Mouse (Mus musculus) forebrain, embryonic 11.5 days (tissue): Measurements from ENCODE around the gene Midn. TPM values are rescaled to one million over a fixed set of nuclear protein-coding genes. Genes with fewer than 3 reads are reported as not detected.
A peak's percentile ranks its signal among the peaks of the same experiment; 100 is the strongest.

Experiments used
- ATAC-seq: fragments of 200-750 bp; cut with Nextera tagmentation; replicated peaks from 2 replicates; pipeline ENCODE4 v1.8.0; 2017; ENCODE audit warnings: moderate TSS enrichment; ENCODE audit not compliant: low FRiP score
- DNase-seq: peaks from one replicate; pipeline ENCODE4 v3.0.0-alpha.2; 2017; ENCODE audit warnings: low spot score
- H3K27ac ChIP-seq: fragments of 300-500 bp; sonication (generic); 2 replicates; pipeline ENCODE4 v1.5.1; 2014; ENCODE audit warnings: low read depth, low read length
- H3K27me3 ChIP-seq: fragments of 300-500 bp; sonication (generic); 2 replicates; pipeline ENCODE4 v1.6.1; 2014; ENCODE audit warnings: mild to moderate bottlenecking, low read length, mixed read lengths; ENCODE audit not compliant: control insufficient read depth, insufficient read depth
- H3K36me3 ChIP-seq: fragments of 300-500 bp; sonication (generic); 2 replicates; pipeline ENCODE4 v1.6.1; 2014; ENCODE audit warnings: mild to moderate bottlenecking, low read length, moderate library complexity, mixed read lengths; ENCODE audit not compliant: control insufficient read depth, insufficient read depth
- H3K4me1 ChIP-seq: fragments of 300-500 bp; sonication (generic); replicated peaks from 2 replicates; pipeline ENCODE4 v1.6.1; 2014; ENCODE audit warnings: low read length, mixed read lengths; ENCODE audit not compliant: control insufficient read depth, insufficient read depth
- H3K4me2 ChIP-seq: fragments of 300-500 bp; sonication (generic); 2 replicates; pipeline ENCODE4 v1.6.1; 2014; ENCODE audit warnings: low read depth, mild to moderate bottlenecking, low read length, moderate library complexity, mixed read lengths; ENCODE audit not compliant: severe bottlenecking
- H3K4me3 ChIP-seq: fragments of 300-500 bp; sonication (generic); 2 replicates; pipeline ENCODE4 v1.5.1; 2014; ENCODE audit warnings: low read depth, low read length
- H3K9ac ChIP-seq: fragments of 300-500 bp; sonication (generic); 2 replicates; pipeline ENCODE4 v1.6.1; 2014; ENCODE audit warnings: low read length
- H3K9me3 ChIP-seq: fragments of 300-500 bp; sonication (generic); 2 replicates; pipeline ENCODE4 v1.6.1; 2016; ENCODE audit warnings: low read length, mixed read lengths; ENCODE audit not compliant: control insufficient read depth
- WGBS: fragments of 180-500 bp; shearing (Covaris S2); extraction: QIAGEN DNeasy Blood & Tissue Kit; methylation state at CpG from one replicate; pipeline ENCODE4 v1.1.7; 2014; 5-methylcytosine and 5-hydroxymethylcytosine counted together
- polyA plus RNA-seq: library from polyadenylated mRNA; unstranded; fragments of >200 nt; fragmentation: Nextera tagmentation; extraction: Ambion mirVana; gene quantifications from 2 replicates; pipeline ENCODE4 v1.2.1, GENCODE M21; 2014

The Midn gene
- polyA plus RNA-seq, 1 experiment from 2014 or later: 58.3 TPM

DNA sequence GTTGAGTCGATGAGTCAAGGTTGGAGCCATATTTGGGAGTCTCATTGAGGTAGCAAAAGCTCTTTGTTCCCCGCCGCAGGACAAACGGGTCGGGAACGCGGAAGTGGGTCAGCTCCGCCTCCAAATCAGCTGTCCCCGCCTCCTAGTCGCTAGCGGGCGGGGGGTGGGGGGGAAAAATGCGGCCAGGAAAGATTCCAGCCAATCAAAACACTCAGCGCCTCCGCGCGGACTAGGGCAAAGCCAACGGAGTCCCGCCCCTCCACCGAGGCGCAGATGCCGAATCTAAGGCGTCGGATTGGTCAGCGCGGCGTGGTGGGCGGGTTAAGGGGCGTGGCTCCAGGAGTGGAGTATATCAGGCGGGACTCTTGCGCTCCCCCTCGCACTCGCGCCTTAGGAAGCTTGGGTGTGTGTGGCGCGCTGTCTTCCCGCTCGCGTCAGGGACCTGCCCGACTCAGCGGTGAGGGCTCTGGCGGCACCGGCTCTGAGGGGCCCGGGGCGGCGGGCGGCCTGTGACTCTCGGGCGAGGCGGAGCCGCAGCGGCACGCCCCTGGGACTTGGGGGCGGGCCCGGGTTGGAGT lies 19.5 kb downstream of the Midn start:
- H3K27me3 ChIP-seq: no peaks in the 10 kb centered on the region
- H3K9me3 ChIP-seq: no peaks in the 10 kb centered on the region
- under 1% methylated on average over 55 of the region's 55 CpGs for WGBS
- peaks cover 31% of the 10 kb centered on the region for H3K4me1 ChIP-seq
- H3K9ac ChIP-seq: peak overlapping the region; percentile 98
- H3K27ac ChIP-seq: peak overlapping the region; percentile 99
- ATAC-seq: peak; percentile 89
- peaks cover 17% of the 10 kb centered on the region for H3K36me3 ChIP-seq
- DNase-seq: peak; percentile 99
- peak overlapping the region; percentile 85 for H3K4me2 ChIP-seq
- peak overlapping the region; percentile 95 for H3K4me3 ChIP-seq

DNA sequence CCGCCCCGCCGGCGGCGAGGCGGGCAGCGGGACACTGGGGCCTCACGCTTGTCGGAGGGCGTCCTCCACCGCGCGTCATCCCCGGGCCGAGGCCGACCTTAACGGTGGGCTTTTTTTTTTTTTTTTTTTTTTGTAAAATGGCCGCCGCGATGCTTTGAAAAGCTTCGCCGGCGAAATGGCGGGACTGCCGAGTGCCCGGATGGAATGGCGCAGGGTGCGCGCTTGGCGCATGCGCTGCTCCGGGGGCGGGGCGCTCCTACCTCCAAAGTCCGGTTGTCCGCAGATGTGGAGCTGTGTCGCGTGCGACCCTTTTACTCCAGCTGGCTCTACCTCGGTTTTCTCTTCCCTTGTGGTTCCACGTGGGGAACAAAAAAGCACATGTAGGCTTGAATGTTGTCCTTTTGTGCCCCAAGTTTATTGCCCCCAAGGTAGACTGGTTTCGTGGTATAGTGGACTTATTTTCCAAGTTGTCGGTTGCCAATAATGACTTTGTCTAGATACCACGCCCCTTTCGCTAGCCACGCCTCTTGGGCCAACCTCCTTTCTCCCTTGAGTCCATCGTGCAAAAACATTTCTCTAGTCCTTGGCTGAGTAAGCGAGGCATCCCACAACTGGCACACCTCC lies 20.1 kb downstream of the Midn start:
- DNase-seq (peak; percentile 97), ATAC-seq (peak; percentile 45)
- under 1% methylated on average over 43 of the region's 48 CpGs for WGBS

DNA sequence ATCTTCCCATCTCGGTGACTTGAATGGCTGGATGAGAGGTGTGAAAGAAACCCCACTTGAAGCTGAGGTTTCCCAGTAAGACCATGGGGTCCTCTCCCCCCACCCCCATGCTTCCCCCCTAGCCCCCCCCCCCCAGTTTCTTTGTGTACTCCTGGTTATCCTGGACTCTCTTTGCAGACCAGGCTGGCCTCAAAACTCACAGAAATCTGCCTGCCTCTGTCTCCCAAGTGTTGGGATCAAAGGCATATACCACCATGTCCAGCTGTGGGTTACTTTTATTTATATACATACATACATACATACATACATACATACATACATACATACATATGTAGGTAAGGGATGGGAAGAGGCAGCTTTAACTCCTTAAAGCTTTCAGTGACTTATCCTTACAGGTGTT lies 21.0 kb downstream of the Midn start:
- ATAC-seq: no peak
- DNase-seq: no peak
- no peaks in the 10 kb centered on the region for H3K27me3 ChIP-seq
- H3K36me3 ChIP-seq: peaks cover 17% of the 10 kb centered on the region
- peak overlapping the region; percentile 95 for H3K4me3 ChIP-seq
- H3K4me2 ChIP-seq: peak overlapping the region; percentile 85
- WGBS: 78% methylated on average over 1 of the region's 1 CpGs
- no peaks in the 10 kb centered on the region for H3K9me3 ChIP-seq
- peak overlapping the region; percentile 98; the same call in 1 of the 2 replicates for H3K9ac ChIP-seq
- H3K4me1 ChIP-seq: peaks cover 31% of the 10 kb centered on the region
- H3K27ac ChIP-seq: no peak overlapping the region

More for the DNA sequence above, 20.1 kb downstream of the Midn start:
- Histone ChIP-seq H3K27me3 (no peaks in the 10 kb centered on the region), H3K4me3 (peak overlapping the region; percentile 95), H3K9me3 (no peaks in the 10 kb centered on the region), H3K36me3 (peaks cover 17% of the 10 kb centered on the region), H3K4me1 (peaks cover 31% of the 10 kb centered on the region), H3K4me2 (peak overlapping the region; percentile 85), H3K27ac (peak overlapping the region; percentile 99), H3K9ac (peak overlapping the region; percentile 98)

DNA sequence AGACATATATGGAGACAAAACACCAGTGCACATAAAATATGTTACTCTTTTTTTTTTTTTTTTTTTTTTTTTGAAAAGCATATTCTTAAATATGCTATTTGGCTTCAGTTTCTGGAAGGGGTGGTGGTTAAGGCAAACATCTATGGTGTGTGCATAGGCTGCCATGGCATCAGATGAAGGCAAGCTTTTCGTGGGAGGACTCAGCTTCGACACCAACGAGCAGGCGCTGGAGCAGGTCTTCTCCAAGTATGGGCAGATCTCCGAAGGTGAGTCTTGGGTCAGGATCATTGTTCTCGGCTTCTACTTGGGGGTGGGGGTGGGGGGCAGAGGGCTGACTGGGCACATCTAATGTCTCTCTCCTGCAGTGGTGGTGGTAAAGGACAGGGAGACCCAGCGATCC lies 21.6 kb downstream of the Midn start:
- H3K4me3 ChIP-seq: no peak overlapping the region

DNA sequence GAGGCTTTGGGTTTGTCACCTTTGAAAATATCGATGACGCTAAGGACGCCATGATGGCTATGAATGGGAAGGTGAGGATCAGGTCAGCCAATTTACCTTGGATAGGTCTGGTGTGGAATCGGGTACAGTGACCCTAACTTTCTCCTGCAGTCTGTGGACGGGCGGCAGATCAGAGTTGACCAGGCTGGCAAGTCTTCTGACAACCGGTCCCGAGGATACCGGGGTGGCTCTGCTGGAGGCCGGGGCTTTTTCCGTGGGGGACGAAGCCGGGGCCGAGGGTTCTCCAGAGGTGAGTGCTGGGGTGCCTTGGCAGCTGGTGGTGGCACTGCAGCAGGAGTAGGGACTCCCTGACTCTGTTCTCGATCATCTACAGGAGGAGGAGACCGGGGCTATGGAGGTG lies 22.0 kb downstream of the Midn start:
- Histone ChIP-seq H3K9me3 (no peaks in the 10 kb centered on the region), H3K36me3 (peaks cover 17% of the 10 kb centered on the region), H3K27me3 (no peaks in the 10 kb centered on the region), H3K4me3 (no peak overlapping the region), H3K4me1 (peaks cover 24% of the 10 kb centered on the region), H3K27ac (no peak overlapping the region), H3K9ac (no peak overlapping the region), H3K4me2 (no peak overlapping the region)
- 96% methylated on average over 16 of the region's 16 CpGs for WGBS
- no peak for DNase-seq
- no peak for ATAC-seq

More for the DNA sequence above, 21.6 kb downstream of the Midn start:
- H3K4me2 ChIP-seq: no peak overlapping the region
- no peak for DNase-seq
- H3K27me3 ChIP-seq: no peaks in the 10 kb centered on the region
- peaks cover 17% of the 10 kb centered on the region for H3K36me3 ChIP-seq
- no peak overlapping the region for H3K9ac ChIP-seq
- no peak overlapping the region for H3K27ac ChIP-seq
- 93% methylated on average over 7 of the region's 7 CpGs for WGBS
- ATAC-seq: no peak
- no peaks in the 10 kb centered on the region for H3K9me3 ChIP-seq
- peaks cover 26% of the 10 kb centered on the region for H3K4me1 ChIP-seq

DNA sequence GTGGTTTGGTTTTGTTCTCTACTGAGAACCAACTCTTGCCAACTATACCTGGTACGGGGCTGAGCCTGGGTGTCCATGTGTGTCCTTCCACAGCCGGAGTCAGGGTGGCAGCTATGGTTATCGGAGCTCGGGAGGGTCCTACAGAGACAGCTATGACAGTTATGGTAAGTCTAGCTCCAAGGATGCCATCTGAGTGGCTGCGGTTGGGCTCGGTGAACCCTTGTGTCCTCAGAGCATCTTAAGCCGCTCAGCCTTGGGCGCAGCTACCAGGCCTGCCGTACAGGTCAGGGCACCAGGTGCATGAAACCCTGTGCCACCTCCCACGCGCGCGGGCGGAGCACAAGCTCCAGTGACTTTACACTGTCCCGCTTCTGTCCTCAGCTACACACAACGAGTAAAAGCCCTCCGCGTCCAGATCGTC lies 22.5 kb downstream of the Midn start:
- Histone ChIP-seq H3K9ac (no peak overlapping the region), H3K4me1 (peaks cover 21% of the 10 kb centered on the region), H3K27me3 (no peaks in the 10 kb centered on the region), H3K4me2 (no peak overlapping the region), H3K9me3 (no peaks in the 10 kb centered on the region), H3K27ac (no peak overlapping the region), H3K36me3 (peaks cover 17% of the 10 kb centered on the region), H3K4me3 (no peak overlapping the region)
- 97% methylated on average over 19 of the region's 19 CpGs for WGBS
- DNase-seq (peak; percentile 50), ATAC-seq (no peak)

DNA sequence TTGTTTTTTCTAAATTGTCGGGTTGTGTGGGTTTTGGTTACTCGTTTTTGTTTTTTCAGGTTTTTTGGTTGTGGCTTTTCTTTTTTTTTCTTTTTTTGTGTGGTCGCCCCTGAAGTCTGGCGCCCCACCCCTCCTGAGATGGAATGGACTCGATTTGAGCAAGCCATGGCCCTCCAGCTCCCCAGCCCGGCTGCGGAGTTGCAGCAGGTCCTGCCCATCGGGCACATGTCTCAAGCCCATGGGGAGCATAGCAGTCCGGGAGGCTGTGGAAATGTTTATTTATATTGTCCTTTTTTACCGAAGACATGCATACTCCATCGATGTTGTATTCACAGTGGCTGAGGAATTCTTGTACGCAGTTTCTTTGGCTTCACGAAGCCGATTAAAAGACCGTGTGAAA lies 23.2 kb downstream of the Midn start:
- Histone ChIP-seq H3K4me3 (no peak overlapping the region), H3K9ac (no peak overlapping the region), H3K4me1 (peaks cover 22% of the 10 kb centered on the region), H3K9me3 (no peaks in the 10 kb centered on the region), H3K4me2 (no peak overlapping the region), H3K36me3 (peaks cover 17% of the 10 kb centered on the region), H3K27ac (no peak overlapping the region), H3K27me3 (no peaks in the 10 kb centered on the region)
- 93% methylated on average over 15 of the region's 15 CpGs for WGBS
- ATAC-seq (no peak), DNase-seq (no peak)

DNA sequence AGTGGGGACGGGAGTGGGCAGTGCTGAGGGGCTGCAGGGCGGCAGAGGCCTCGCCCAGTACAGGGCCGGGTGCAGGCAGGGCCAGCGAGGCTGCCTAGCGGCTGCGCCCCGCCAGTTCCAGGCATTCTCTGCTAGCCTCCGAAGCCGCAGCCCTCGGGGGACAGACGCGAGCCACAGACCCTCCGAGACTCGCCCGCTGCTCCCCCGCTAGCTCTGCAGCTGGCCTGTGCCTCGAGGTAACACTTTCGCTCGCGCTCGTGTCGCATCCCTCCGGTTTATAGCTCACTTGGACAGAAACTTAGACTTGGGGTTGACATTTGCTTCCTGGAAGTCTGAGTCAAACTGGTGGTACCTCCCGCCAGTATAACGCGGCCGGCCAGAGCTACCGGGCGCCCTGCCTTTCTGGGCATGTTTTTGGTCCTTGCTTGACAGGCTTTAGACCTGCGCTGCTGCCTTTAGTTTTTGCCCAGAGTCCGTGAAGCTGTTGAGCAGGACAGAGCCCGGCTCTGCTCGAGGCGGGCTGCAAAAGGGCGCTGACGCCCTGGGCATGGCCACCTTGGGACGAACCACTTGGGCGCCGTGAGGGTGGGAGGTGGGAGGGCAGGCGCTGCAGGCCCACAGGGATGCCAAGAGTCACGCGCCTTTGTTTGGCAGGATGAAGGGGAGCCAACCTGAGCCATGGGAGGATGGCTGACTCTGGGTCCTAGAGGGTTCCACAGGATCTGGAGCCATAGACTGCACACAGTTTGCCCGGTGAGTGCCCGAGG lies 23.9 kb downstream of the Midn start:
- WGBS: 89% methylated on average over 45 of the region's 45 CpGs
- Histone ChIP-seq H3K36me3 (peaks cover 17% of the 10 kb centered on the region), H3K27me3 (no peaks in the 10 kb centered on the region), H3K9me3 (no peaks in the 10 kb centered on the region), H3K27ac (peak overlapping the region; percentile 62), H3K4me1 (peaks cover 18% of the 10 kb centered on the region), H3K9ac (no peak overlapping the region; the same call in 1 of the 2 replicates), H3K4me3 (no peak overlapping the region), H3K4me2 (peak overlapping the region; percentile 75)
- ATAC-seq: no peak
- DNase-seq: peak; percentile 65
